Mouse (Mus musculus) gastrocnemius, postnatal 10 days (tissue): ENCODE results near the gene Cyfip2. TPM values are rescaled to one million over a fixed set of nuclear protein-coding genes. Genes with fewer than 3 reads are reported as not detected.
A peak's percentile ranks its signal among the peaks of the same experiment; 100 is the strongest.

Experiments
- DNase-seq: peaks from one replicate; pipeline ENCODE4 v3.0.0; 2021; ENCODE audit warnings: mixed read lengths
- total RNA-seq, 2 experiments: library from RNA; stranded (reverse); gene quantifications; 2 replicates each; pipeline ENCODE4 v1.2.3; 2021

Gene Cyfip2
- total RNA-seq, 2 experiments from 2014 or later: 0.87 to 4.3 TPM

GRCm38 (mm10) chr11:46276168-46276567 is 36.5 kb downstream of the Cyfip2 start:
- no peak for DNase-seq

GRCm38 (mm10) chr11:46275302-46275701 is 37.4 kb downstream of the Cyfip2 start:
- DNase-seq: peak; percentile 78

DNA sequence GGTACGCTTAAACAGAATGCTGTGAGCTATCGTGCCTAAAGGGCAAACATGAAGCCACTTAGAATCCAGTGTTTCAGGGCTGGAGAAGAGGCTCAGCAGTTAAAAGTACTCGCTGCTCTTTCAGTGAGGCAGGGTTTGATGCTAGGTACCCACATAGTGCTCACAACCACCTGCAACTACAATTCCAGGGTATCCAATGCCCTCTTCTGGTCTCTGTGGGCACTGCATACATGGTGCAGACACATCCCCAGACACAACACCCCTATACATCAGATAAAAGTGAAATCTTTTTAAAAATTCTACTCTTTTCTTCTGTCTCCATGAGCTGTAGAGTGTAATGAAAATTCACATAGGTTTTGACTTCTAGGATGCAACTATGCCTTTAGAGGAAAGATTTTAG is 38.7 kb downstream of the Cyfip2 start:
- DNase-seq: no peak

DNA sequence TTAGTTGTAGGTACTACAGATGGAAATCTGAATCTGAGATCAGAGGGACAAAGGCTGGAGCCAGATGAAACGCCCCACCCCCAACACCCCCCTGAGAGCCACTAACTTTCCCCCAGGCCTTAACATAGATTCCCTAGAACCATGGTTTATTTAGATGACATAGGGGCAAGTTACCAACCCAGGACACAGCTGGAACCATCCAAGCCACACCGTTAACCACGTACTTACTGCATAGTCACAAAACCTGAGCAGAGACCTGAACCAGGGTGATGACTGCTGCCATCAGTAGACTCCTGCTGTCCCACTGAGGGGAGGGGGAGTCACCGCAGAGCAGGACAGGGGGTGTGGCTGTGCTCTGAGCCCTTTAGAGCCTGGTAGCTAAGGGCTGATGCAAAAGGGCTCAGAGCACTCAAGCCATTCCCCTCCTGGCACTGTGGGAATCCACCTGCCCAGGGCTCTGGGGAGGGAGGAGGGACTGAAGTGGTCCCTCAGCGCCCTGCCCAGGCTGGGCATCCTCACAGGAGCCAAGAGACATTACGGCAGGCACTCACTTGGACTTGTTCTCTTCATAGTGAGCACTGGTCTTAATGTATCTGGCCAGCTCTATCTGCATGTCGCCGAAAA is 40.5 kb downstream of the Cyfip2 start:
- DNase-seq: no peak

DNA sequence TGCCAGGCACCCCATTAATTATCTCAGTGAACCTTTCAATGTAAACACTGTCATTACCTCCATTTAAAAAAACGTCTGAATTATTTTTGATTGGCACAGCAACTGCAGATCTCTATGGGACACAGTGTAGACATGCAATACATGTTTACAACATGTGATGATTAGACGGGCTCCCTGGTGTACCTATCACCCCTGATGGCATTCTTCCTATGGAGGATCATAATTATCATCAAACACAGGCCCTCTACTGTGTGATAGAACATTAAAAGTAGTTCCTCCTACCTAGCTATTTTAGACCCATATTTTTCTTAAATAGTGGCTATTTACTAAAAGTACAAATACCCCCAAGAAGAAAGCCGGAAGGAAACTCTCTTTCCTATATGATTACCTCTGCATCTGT is 42.8 kb downstream of the Cyfip2 start:
- DNase-seq: no peak

GRCm38 (mm10) chr11:46269391-46269790 is 43.3 kb downstream of the Cyfip2 start:
- no peak for DNase-seq

- DNase-seq: peak; percentile 54
Measured at GRCm38 (mm10) chr11:46268991-46269390, 43.7 kb downstream of the Cyfip2 start.

GRCm38 (mm10) chr11:46265031-46265786 is 47.5 kb downstream of the Cyfip2 start:
- DNase-seq: no peak

DNA sequence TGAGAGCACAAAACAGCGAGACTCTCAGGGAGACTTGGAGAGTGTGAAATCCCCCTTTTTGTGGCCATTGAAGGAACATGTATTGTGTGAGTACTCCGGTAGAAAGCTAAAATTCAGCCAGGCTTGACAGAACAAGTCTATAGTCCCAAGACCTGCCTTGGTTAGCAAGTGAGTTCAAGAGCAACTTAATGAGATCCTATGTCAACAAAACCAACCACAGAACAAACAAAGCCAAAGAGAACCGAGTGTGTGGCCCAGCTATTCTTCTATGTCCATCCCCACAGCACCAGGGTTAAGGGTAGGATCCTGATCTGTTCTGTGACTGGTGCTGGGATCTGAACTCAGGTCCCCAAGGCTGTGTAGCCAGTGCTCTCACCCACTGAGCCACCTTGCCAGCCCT is 48.1 kb downstream of the Cyfip2 start:
- DNase-seq: no peak

DNA sequence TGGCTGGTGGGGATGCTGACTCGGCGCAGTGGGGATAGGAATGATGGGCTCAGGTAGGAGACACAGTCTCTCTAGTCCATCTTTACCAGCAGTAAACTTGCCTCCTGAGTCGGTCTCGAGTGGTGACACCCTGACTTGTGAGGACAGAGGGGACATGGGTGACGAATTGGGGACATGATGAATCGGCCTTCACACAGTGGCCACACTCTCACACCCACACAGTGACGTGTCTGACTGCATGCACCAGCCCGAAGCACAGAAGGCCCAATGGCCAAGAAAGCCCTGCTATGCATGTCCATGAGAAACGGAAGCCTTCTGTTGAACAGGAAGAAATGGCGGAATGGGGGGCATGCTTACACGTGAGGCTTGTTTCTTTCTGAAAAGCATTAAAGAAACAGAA is 49.4 kb downstream of the Cyfip2 start:
- DNase-seq: no peak

DNA sequence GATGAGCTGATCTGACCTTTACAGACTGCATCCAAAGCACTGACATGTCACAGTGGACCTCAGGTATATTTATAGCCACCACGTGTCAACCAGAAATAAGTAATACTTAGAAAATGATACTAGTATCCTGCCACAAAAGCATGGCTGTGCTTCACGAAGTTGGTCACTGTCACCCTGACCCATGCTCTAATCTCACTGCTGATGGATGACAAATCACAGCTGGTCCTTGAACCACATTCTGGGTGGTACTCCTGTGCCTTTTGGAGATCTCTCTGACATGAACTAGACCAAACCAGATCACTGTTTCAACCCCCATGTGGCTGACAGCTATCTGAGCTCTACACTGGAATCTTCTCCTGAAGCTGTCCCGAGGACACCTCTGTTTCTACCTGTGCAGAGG is 49.8 kb downstream of the Cyfip2 start:
- no peak for DNase-seq

GRCm38 (mm10) chr11:46258749-46259148 is 53.9 kb downstream of the Cyfip2 start:
- DNase-seq: no peak

- DNase-seq: peak; percentile 24
Measured at GRCm38 (mm10) chr11:46258207-46258606, 54.5 kb downstream of the Cyfip2 start.

DNA sequence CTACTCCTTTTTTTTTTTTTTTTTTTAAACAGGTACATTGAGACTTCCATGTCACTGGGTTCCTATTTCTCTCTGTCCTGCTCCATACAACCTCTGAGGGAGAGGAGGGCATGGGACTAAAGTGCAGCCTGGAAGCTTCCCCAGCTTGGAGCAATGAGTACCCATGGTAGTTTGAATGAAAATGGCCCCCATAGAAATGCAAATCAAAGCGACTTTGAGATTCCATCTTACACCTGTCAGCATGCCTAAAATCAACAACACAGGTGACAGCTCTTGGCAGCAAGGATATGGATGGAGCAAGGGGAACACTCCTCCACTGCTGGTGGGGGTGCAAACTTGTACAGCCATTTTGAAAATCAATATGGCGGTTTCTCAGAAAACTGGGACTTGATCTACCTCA is 57.4 kb downstream of the Cyfip2 start:
- no peak for DNase-seq

DNA sequence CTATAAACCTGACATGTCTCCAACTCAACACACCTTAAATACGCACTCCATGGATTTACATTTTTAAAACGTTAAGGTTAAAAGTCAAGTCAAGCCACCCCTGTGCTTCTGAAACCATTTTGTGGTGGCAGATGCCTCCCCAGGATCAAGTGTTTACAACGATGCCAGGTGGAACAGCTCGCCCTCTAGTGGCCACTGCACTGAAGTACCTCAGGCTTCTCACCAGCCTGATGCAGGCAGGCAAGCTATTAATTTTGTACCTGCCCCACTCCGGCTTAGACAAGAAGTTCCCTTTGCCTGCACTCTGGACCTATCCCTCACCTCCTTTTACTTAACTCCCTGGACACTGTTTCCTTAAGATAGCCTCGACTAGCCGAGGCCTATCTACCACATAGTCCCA is 60.7 kb downstream of the Cyfip2 start:
- DNase-seq: peak; percentile 74

GRCm38 (mm10) chr11:46248352-46248751 is 64.3 kb downstream of the Cyfip2 start:
- DNase-seq: no peak

- DNase-seq: no peak
Measured at GRCm38 (mm10) chr11:46246393-46246792, 66.3 kb downstream of the Cyfip2 start.

DNA sequence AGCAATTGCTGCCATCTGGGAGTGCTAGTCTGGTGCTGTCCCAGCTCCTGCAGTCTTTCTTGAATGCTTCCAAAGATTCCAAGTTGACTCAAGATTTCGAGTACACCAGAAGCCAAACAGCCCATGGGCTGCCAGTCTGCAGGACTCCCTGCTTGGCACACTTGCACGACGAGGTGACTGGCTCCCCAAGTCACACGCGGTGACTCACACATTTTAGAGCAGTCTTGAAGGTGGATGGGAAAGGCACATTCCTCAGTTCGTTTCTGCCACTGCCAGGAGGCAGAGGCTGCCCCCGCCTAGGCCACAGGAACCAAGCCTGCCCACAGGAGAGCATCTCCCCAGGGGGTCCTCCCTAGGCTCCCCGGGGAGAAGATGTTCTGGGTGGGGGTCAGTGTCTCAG is 66.7 kb downstream of the Cyfip2 start:
- DNase-seq: no peak

- DNase-seq: no peak
Measured at GRCm38 (mm10) chr11:46244731-46245604, 67.7 kb downstream of the Cyfip2 start.

DNA sequence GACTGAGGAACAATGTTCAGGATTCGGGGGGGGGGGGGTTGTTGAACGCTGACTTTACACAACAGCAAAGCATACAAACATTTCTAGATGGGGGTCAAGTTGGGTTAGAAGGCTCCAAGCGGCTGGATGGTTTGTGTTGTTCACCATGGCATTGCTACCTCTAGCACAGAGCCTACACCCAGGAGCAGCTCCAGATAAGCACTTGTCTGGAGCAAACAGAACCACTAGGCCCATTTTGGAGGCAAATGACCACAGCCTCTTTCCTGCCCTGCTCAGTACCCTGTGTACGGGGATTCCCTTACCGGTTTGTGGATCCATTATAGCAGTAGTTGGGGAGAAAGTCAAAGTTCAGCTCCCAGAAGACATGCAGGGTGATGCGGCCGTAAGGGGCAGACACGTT is 70.7 kb downstream of the Cyfip2 start:
- DNase-seq: no peak

GRCm38 (mm10) chr11:46241150-46241673 is 71.4 kb downstream of the Cyfip2 start:
- no peak for DNase-seq

DNA sequence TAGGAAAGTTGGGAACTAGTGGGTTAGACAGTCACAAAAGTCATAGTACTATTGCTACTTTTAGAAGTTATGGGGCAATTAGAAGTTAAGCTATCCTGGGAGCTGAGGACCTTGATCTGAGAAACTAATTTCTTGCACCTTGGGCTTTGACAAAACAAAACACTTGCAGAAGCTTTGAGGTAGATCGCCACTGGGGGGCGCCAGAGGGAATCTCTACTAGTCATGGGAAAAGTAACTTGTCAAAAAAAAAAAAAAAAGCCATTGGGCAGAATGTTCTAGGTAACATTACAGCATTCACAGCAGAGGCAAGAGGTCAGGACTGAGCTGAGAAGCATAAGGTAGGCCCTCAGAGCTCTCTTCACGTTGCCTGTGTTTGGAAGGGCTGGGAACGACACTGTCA is 75.7 kb downstream of the Cyfip2 start:
- DNase-seq: peak; percentile 77

- no peak for DNase-seq
Measured at GRCm38 (mm10) chr11:46235334-46235733, 77.3 kb downstream of the Cyfip2 start, which contains the start of gene Fndc9. TSS of gene Fndc9 (plus strand) at chr11:46235531.
